Mouse (Mus musculus) left cerebral cortex, adult 8-10 months (tissue): ENCODE data around the gene Tesmin. TPM values are rescaled to one million over a fixed set of nuclear protein-coding genes. Genes with fewer than 3 reads are reported as not detected.

Source experiments
- DNase-seq, 2 experiments: peaks; one replicate each; pipeline ENCODE4 v3.0.0; 2022; ENCODE audit warnings: low spot score in 2 of 2
- total RNA-seq, 4 experiments: library from RNA; stranded (reverse); gene quantifications; 2 replicates each; pipeline ENCODE4 v1.2.4; 2022

Gene Tesmin
- total RNA-seq, 4 experiments from 2014 or later, result 0.33 to 0.34 TPM; not detected in 2

GRCm38 (mm10) chr19:3392384-3392783 is 3.7 kb downstream of the Tesmin start:
- DNase-seq, result no peak

GRCm38 (mm10) chr19:3394216-3394615 is 5.6 kb downstream of the Tesmin start:
- no peak for DNase-seq

DNA sequence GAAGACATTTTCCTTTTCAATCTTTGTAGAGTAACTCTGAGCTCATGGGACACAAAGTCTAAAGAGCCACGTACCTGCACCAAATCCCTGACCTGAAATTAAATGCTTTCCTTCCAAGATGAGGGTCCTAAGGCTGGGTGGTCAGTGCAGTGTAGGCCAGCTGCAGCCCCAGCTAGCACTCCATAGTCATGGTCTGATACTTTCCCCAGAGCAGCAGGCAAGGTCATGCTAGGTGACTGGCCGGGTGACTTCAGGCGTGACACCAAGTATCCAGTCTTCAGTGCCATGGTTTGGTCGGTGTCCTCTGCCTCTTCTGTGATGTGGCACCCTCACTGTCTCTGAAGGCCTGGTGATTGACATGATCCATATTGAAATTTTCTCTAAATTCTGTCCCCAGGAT is 11.4 kb downstream of the Tesmin start:
- no peak for DNase-seq

GRCm38 (mm10) chr19:3401504-3401903 is 12.8 kb downstream of the Tesmin start:
- no peak for DNase-seq

GRCm38 (mm10) chr19:3401943-3402342 is 13.3 kb downstream of the Tesmin start:
- no peak for DNase-seq

DNA sequence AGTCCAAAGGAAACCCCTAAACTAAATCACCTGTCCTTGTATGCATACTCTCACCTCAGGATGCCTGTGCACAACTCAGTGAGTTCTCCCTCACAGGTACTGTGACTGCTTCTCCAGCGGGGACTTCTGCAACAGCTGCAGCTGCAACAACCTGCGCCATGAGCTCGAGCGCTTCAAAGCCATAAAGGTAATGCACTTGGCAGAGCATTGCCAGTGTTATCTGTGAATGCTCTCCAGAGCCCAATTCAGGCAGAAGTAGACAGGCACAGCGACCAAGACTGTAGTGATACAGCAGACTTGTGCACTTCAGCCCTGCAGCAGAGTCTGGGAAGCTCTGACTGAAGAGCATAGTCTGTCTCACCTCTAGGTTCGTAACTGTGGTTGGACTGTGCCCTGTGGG is 13.7 kb downstream of the Tesmin start:
- no peak for DNase-seq

DNA sequence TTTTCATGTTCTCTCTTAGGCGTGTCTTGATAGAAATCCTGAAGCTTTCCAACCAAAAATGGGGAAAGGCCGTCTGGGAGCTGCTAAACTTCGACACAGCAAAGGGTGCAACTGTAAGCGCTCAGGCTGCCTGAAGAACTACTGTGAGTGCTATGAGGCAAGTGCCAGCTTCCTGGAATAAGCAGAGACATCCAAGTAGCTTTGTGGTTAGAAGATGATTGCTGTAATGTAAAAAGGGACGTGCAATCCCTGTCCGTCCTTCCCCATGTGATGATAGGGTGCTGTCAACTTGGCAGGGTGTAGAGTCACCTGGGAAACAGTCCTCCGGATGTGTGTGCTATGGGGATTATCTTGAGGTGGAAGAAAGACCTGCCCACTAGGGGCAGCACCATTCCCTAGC is 15.4 kb downstream of the Tesmin start:
- no peak for DNase-seq

DNA sequence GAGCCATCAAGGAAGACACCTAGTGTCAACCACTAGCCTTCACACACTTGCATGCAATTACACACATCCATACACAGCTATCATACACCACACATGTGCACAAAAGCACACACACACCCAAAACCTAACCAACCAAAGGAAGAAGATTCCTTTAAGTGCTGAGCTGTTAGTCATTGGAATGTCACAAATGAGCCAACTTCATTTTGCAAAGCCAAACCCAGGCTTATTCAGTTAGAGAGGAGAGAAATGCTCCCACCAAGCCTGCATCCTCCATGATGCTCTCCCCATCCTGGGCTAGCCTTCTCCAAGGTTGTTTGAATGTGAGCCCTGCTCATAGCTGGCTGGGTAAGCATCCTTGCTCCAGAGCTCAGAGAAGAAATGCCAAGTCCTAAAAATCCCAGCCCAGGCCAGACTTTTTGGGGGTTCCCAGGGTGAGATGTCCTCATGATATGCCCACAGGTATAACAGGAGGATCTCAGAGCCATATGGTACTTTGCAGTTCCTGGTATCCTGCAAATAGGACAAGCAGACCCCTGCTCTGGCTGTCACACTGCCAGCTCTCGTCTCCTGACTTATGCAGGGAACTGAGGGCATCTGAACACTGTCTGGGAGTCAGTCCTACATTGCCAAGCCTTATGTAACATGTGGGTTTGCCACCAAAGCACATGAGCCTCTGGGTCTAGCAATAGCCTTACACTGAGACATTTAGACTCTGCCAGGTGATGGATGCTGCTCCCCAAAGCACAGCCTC is 17.0 kb downstream of the Tesmin start:
- no peak for DNase-seq

DNA sequence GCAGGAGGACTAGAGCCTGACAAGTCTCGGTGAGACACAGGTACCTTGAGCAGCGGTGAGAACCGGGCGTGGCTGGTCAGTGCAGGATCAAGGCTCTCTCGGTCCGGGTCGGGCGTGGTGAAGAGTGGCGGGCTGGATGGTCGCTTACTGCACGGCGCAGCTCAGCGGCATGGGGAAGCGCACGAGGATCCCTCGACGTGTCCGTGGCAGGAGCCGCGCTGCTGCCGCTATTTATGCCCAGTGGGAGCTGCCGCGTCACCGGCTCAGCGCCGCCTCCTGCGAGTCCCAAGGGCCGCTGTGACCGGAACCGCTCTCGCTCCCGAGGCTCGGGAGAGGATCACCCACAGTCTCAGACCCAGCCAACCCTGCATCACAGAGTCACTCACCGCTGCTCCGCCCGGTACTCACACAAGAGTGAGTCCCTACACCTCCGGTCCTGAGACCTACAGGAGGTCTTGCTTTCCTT is 25.6 kb downstream of the Tesmin start, which contains the start of gene Gal:
Gal (minus strand) TSS at position 277 of the 466 bp plus-strand sequence.
- no peak for DNase-seq

DNA sequence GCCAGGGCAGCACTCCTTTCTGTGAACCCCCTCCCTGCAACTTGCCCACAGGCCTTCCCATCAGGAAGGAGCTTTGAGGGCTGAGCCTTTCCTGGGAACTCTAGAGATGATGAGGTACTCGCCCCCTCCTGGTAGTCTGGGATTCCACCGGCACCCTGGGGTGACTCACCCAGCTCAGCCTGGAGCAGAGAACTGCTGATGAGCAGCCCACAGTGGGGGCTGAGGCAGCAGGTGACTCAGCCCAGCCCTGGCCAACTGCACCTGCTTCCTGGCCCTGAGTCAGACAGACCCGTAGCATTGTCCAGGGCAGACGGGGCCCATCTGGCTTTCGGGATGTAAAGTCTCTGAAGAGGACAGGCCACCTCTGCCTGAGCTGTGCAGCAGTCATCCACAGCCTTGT is 30.6 kb downstream of the Tesmin start:
- peak; percentile 8 to 79 for DNase-seq

- no peak for DNase-seq
Measured at GRCm38 (mm10) chr19:3422488-3422887, 33.8 kb downstream of the Tesmin start.

- no peak for DNase-seq
Measured at GRCm38 (mm10) chr19:3422981-3423380, 34.3 kb downstream of the Tesmin start.

DNA sequence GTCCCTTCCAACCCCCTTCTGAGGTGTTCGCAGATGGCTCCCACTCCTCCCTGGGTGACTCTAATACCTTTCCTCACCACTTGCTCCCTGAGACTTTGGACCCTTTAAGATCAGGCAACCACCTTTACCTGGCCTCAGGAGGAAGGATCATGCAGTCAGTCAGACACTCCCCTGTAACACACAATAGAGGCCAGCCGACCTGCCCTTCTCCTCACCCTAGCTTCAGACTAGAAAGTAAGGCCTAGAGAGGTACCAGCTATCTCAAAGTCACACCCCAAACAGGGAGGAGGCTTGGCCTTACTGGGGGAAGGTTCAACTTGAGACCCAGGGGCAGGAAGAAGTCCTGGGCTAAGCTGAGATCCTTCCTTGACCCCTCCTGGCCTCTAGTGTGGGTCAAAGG is 35.6 kb downstream of the Tesmin start:
- no peak for DNase-seq

DNA sequence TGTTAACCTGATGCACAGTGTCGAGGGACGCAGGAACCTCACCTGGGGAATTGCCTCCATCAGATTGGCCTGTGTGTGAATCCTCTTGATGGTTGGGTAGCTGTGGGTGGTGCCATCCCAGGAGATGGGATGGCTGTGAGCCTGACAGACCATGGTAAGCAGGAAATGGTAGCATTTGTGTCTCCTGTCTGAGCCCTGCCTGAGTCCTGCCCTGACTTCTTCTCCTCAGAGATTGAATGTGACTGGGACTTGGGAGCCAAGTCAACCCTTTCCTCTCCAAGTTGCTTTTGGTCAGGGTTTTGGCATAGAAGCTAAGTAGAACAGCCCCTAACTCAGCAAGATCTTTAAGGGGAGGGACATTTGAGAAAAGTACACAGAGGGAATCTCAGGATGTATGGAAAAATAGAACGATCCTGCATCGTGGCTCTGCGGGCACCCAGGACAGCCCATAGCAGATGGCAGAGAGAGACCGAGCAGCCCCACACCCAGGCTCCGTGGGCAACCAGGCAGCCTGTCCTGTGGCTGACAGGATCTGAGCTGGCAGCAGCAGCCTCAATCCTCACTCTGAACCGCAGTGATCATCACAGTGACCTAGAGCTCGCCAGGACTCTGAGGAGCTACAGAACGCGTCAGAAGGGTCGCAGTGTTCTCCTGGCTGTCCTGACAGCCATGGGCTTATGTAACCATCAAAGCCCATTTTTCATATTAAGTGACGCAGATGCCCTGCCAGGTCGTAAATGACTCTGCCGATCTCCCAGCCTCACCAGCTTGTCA is 39.6 kb downstream of the Tesmin start:
- no peak for DNase-seq

GRCm38 (mm10) chr19:3429156-3429816 is 40.6 kb downstream of the Tesmin start:
- no peak for DNase-seq

- DNase-seq, result no peak
Measured at GRCm38 (mm10) chr19:3431066-3431465, 42.4 kb downstream of the Tesmin start.

GRCm38 (mm10) chr19:3431969-3432368 is 43.3 kb downstream of the Tesmin start:
- no peak for DNase-seq

GRCm38 (mm10) chr19:3434124-3434523 is 45.5 kb downstream of the Tesmin start:
- DNase-seq, result no peak

- DNase-seq, result no peak
Measured at GRCm38 (mm10) chr19:3434641-3435040, 46.0 kb downstream of the Tesmin start.

DNA sequence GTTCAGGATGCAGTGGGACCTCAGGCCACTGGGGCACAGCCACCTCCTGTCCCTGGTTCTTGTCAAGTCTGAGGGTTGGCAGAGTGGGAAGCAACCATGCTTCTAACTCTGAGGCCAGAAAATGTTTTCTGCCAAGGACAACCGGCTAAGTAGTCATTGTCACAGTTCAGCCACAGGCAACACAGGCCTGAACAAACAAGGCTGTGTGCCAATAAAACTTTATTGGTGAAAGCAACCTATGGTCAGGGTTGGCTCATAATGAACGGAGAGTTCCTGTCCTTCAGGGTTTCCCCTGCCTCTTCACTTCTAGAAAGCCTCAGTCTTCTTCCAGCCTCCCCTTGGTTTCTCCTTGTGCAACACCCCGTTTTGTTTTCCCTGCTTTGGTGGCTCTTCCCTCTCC is 47.2 kb downstream of the Tesmin start:
- no peak for DNase-seq

GRCm38 (mm10) chr19:3436840-3437239 is 48.2 kb downstream of the Tesmin start:
- DNase-seq, result no peak

DNA sequence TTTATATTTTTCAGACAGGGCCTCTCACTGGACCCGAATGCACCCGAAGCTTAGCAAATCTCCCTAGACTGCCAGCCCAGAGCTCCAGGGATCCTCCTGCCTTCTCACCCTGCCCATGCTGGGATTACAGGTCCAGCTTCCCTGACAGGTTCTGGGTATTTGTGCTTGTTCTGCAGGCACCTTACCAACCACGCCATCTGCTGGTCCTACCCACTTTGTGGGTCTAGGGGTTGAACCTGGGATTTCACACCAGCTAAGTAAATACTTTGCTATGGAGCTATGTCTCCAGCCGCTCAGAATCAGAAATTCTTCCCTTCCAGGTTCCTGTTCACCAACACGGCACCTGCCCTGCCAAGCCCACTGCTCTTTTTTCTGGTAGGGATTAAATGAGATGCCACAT is 49.3 kb downstream of the Tesmin start:
- no peak for DNase-seq
